Mouse (Mus musculus): ENCODE results near the gene Trpv2. TPM values are rescaled to one million over a fixed set of nuclear protein-coding genes. Genes with fewer than 3 reads are reported as not detected.

Gene Trpv2
- polyA plus RNA-seq (2021; fragmentation: Nextera tagmentation): 10.4 and 11.2 TPM in 2 replicates
- long read RNA-seq, experiment 1, partial matches to known transcripts: 47 of 54 reads
- long read RNA-seq, experiment 1, other reads (novel, unspliced or antisense): 4 of 54 reads
- long read RNA-seq, experiment 2, partial matches to known transcripts: 10 of 15 reads
- long read RNA-seq, experiment 2, other reads (novel, unspliced or antisense): 3 of 15 reads

DNA sequence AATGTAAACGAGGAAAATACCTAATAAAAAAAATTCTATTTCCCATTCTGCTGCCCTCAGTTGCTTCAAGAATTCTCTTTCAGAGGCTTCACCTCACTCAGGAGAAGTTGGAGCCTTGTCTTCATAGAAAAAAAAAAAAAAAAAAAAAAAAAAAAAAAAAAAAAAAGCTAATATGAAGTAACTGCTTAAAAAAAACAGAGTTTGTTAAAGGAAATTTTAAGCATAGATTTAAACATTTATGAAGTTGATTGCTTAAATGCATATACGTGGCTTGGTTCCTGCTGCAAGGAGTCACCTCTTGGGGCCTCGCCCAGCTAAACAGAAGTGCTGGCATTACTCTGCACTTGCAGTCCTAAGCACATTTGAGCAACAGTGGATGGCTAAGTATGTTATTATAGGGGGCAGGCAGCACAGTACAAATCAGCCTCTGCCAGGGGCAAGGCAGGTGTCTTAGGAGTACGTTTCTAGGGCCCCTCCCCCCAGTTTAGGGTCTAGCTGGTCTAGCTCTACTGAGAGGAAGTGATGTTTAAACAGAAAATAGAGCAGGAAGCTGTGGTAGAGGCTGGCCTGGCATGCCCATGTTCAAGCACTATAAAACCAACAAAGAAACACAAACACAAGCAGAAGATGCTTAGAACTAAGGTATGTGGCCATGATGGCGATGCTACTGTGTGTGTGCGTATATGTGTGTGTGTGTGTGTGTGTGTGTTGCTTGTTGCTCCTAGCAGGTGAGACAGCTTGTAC, at the start of gene Trpv2:
Gene Trpv2 (plus strand): TSS at position 528 of the 744 bp plus-strand sequence.

GRCm38 (mm10) chr11:62539089-62539890, 35.0 kb upstream of the Trpv2 start, which contains the start of gene Cenpv:
Gene Cenpv, minus strand, starts transcription at chr11:62539261.

DNA sequence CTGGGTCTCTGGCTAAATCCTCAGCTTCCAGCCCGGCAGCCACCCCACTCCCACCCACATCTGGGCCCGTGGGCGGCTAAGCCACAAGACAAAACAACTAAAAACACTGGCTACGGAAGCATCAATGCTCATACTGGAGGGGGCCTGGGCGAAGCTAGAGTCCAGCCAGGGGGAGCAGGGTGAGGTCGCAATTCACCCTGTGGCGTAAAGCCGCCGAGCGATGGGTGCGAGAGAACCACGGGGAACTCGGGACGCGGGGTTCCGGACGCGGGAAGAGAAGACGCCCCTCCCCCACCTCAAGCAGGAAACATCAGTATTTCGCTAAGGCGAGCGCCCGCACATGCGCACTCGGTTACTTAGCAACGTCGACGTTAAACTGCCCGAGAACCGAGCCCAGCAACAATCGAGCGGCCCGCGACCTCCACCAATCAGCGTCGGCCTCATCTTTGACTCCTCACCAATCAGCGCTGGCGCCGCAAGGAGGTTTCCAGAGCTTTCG, 23.5 kb upstream of the Trpv2 start, which contains the start of gene Ubb:
Gene Ubb (plus strand): TSS at position 445 of the 499 bp plus-strand sequence.

DNA sequence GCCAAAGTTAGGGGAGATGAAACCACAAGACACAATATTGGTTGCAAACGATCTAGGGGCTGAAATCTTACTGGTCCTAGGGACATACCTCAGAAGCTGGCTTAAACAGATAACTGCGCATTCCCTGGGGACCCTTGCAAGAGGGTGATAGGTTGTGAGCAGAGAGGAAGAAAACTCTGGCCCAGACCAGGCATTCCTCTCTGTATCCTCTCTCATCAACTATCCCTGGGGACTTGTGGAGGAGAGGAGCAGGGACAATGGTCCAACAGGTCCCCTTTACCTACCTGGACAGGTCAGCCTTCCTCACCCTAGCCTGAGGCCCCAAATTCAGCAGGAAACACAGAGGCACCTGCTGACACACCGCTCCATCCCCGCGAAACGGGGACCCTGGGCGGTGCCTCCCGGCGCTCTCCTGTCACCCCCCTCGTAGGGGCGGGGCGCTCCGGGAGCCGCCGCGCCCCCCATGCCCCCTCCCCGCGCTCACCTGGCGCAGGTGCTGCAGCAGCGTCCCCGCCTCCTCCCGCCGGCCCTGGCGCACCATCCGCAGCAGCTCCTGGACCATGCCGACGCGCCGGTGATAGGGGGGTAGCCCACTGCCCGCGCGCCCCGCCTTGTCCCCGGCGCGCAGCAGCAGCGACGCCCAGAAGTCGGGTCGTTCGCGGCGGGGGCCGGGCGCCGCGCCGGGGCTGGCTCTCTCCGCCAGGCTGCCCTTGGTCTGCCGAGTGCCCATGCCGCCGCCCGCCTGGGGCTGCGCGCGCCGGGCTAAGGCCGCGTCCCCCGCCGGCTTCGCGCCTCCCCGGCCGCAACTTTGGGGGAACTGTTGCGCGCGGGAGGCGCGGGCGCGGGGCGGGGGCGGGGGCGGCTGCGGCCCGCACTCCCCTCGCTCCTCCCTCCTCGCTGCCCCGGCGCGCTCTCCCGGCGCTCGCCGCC, 73.6 kb downstream of the Trpv2 start, which contains the start of gene Lrrc75a:
Gene Lrrc75a (minus strand): TSS at position 863 of the 930 bp plus-strand sequence.

DNA sequence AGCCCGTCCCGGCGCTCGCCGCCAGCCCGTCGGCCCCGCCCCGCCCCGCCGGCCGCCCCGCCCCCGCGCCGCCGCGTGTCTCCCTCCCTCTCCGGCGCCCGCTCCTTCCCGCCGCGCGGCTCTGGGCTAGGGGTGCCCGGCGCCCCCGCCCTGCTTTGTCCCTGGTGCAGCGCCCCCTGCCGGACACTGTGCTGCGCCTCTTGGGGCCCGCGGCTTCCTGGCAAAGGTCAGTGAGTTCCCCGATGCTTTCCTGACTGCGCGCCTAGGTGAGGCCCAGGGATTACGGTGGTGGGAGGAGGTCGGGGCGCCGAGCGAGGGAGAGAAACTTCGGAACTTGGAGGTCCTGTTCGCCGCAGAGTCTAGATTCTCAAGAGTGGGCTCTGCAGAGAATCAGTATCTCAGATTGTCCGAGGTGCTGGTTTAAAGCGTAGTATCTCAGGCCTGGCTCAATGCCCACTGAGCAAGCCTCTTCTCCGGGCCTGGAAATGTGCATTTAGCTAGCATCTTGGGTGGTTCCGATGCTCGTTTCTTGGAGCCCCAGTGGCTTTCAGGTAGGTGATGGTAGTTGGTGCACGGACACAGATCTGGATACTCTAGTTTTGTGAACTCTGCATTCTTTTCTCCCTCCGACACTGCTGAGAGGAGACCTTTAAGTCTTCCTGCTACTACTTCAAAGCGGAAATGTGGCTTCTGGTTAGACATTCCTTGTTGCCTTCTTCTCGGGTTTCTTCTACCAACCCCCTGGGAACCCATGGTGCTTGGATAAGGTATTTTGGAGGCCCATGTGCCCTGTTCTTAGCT, 74.5 kb downstream of the Trpv2 start, which contains the start of gene Mmgt2:
Gene Mmgt2 (plus strand): TSS at position 74 of the 801 bp plus-strand sequence.

Other genes starting within 250 kb of the Trpv2 start
- gene Pigl, start 116.0 kb upstream of the Trpv2 start, polyA plus RNA-seq (2021; fragmentation: Nextera tagmentation): 3.4 and 3.9 TPM in 2 replicates
- 51.6 and 98.2 TPM in 2 replicates for gene Ncor1, start 115.9 kb upstream of the Trpv2 start, polyA plus RNA-seq (2021; fragmentation: Nextera tagmentation)
- gene Cenpv, start 35.2 kb upstream of the Trpv2 start, polyA plus RNA-seq (2021; fragmentation: Nextera tagmentation): 7.4 and 9.6 TPM in 2 replicates
- 3,078 and 4,681 TPM in 2 replicates for gene Ubb, start 23.3 kb upstream of the Trpv2 start, polyA plus RNA-seq (2021; fragmentation: Nextera tagmentation)
- gene Lrrc75a, start 74.0 kb downstream of the Trpv2 start, polyA plus RNA-seq (2021; fragmentation: Nextera tagmentation): 5.9 and 8.5 TPM in 2 replicates
- gene Mmgt2, start 74.2 kb downstream of the Trpv2 start, polyA plus RNA-seq (2021; fragmentation: Nextera tagmentation): 50.6 and 57.4 TPM in 2 replicates
- gene Zfp287, start 157.4 kb downstream of the Trpv2 start, polyA plus RNA-seq (2021; fragmentation: Nextera tagmentation): 4.4 and 4.5 TPM in 2 replicates
- gene Gm10428, start 178.6 kb downstream of the Trpv2 start, polyA plus RNA-seq (2021; fragmentation: Nextera tagmentation): not detected in 2 replicates
- 11.4 and 17.0 TPM in 2 replicates for gene Zfp286, start 215.0 kb downstream of the Trpv2 start, polyA plus RNA-seq (2021; fragmentation: Nextera tagmentation)
- 0.64 and 0.79 TPM in 2 replicates for gene Trim16, start 245.7 kb downstream of the Trpv2 start, polyA plus RNA-seq (2021; fragmentation: Nextera tagmentation)

Data from left cerebral cortex, adult 6 months (tissue).